Mouse (Mus musculus) small intestine, adult 2 months (tissue): Measurements from ENCODE around the gene Rab22a. TPM values are rescaled to one million over a fixed set of nuclear protein-coding genes. Genes with fewer than 3 reads are reported as not detected.

ENCODE experiments used
- H3K27ac ChIP-seq: fragments of 200-500 bp; 2 replicates; pipeline ENCODE4 v1.5.1; 2012; ENCODE audit warnings: low read depth, low read length, control low read depth, inconsistent platforms; ENCODE audit not compliant: insufficient read depth
- H3K27me3 ChIP-seq: fragments of 200-500 bp; 2 replicates; pipeline ENCODE4 v1.6.1; 2012; ENCODE audit warnings: mild to moderate bottlenecking, moderate library complexity, low read length, inconsistent platforms; ENCODE audit not compliant: control insufficient read depth, insufficient read depth
- H3K36me3 ChIP-seq: fragments of 200-500 bp; 2 replicates; pipeline ENCODE4 v1.6.1; 2012; ENCODE audit warnings: mild to moderate bottlenecking, low read length, control low read depth, inconsistent platforms; ENCODE audit not compliant: control insufficient read depth, insufficient read depth
- H3K4me1 ChIP-seq: fragments of 200-500 bp; 2 replicates; pipeline ENCODE4 v1.6.1; 2012; ENCODE audit warnings: low read length, inconsistent platforms, mixed read lengths; ENCODE audit not compliant: control insufficient read depth, insufficient read depth, insufficient read length
- H3K4me3 ChIP-seq: fragments of 200-500 bp; 2 replicates; pipeline ENCODE4 v1.5.1; 2012; ENCODE audit warnings: low read depth, mild to moderate bottlenecking, control low read depth, inconsistent platforms, low read length, moderate library complexity
- CTCF ChIP-seq: fragments of 200-500 bp; IDR thresholded peaks from 2 replicates; pipeline ENCODE4 v1.5.1; 2012; ENCODE audit warnings: low read depth, mild to moderate bottlenecking, control low read depth, inconsistent platforms, low read length, moderate library complexity, mixed read lengths; ENCODE audit not compliant: insufficient replicate concordance, insufficient read length; ENCODE audit errors: extremely low read depth
- POLR2A ChIP-seq: fragments of 200-500 bp; IDR thresholded peaks from 2 replicates; pipeline ENCODE4 v1.6.1; 2012; ENCODE audit warnings: low read depth, mild to moderate bottlenecking, control low read depth, inconsistent platforms, low read length, moderate library complexity
- WGBS: fragments of 180-500 bp; shearing (Covaris S2); methylation state at CpG from one replicate; pipeline ENCODE4 v1.1.7; 2018; 5-methylcytosine and 5-hydroxymethylcytosine counted together
- polyA plus RNA-seq: library from polyadenylated mRNA; depleted of rRNA; stranded (reverse); fragments of >200 nt; gene quantifications from 2 replicates; pipeline ENCODE4 v1.2.3, GENCODE M21; 2012

Gene Rab22a
- polyA plus RNA-seq, 1 experiment, result 76.4 TPM

GRCm38 (mm10) chr2:173657736-173658135 is 1.8 kb upstream of the Rab22a start:
- no peak overlapping the region for H3K27ac ChIP-seq
- TF ChIP-seq POLR2A (no peak), CTCF (no peak)
- no peaks in the 10 kb centered on the region for H3K27me3 ChIP-seq
- WGBS, result 87% methylated on average over 6 of the region's 6 CpGs
- peaks cover 15% of the 10 kb centered on the region; the same call in 1 of the 2 replicates for H3K4me1 ChIP-seq
- no peak overlapping the region for H3K4me3 ChIP-seq
- peaks cover 11% of the 10 kb centered on the region for H3K36me3 ChIP-seq

- peak overlapping the region; percentile 83; the same call in 1 of the 2 replicates for H3K4me3 ChIP-seq
- no peaks in the 10 kb centered on the region for H3K27me3 ChIP-seq
- H3K36me3 ChIP-seq, result peaks cover 14% of the 10 kb centered on the region
- TF ChIP-seq POLR2A (no peak), CTCF (no peak)
- 81% methylated on average over 4 of the region's 4 CpGs for WGBS
- peaks cover 18% of the 10 kb centered on the region; the same call in 1 of the 2 replicates for H3K4me1 ChIP-seq
- peak overlapping the region; percentile 74; the same call in 1 of the 2 replicates for H3K27ac ChIP-seq
Measured at GRCm38 (mm10) chr2:173658517-173658916, 1.0 kb upstream of the Rab22a start.

GRCm38 (mm10) chr2:173659926-173660684 is 545 bp downstream of the Rab22a start:
- peak overlapping the region; percentile 96 for H3K4me3 ChIP-seq
- no peaks in the 10 kb centered on the region for H3K27me3 ChIP-seq
- peak overlapping the region; percentile 51; the same call in 1 of the 2 replicates for H3K27ac ChIP-seq
- peaks cover 28% of the 10 kb centered on the region; the same call in 1 of the 2 replicates for H3K4me1 ChIP-seq
- no peak for TF ChIP-seq POLR2A
- TF ChIP-seq CTCF, result no peak
- WGBS, result under 1% methylated on average over 51 of the region's 52 CpGs
- H3K36me3 ChIP-seq, result peaks cover 19% of the 10 kb centered on the region

GRCm38 (mm10) chr2:173662255-173662950 is 2.8 kb downstream of the Rab22a start:
- no peak overlapping the region for H3K27ac ChIP-seq
- H3K4me1 ChIP-seq, result peaks cover 33% of the 10 kb centered on the region; the same call in 1 of the 2 replicates
- H3K27me3 ChIP-seq, result no peaks in the 10 kb centered on the region
- 89% methylated on average over 9 of the region's 9 CpGs for WGBS
- TF ChIP-seq POLR2A (no peak), CTCF (no peak)
- peaks cover 31% of the 10 kb centered on the region for H3K36me3 ChIP-seq
- H3K4me3 ChIP-seq, result no peak overlapping the region

- Histone ChIP-seq H3K36me3 (peaks cover 36% of the 10 kb centered on the region), H3K4me1 (peaks cover 24% of the 10 kb centered on the region; the same call in 1 of the 2 replicates), H3K27me3 (no peaks in the 10 kb centered on the region), H3K4me3 (no peak overlapping the region), H3K27ac (peak overlapping the region; percentile 10; the same call in 1 of the 2 replicates)
- TF ChIP-seq CTCF (no peak), POLR2A (no peak)
- 93% methylated on average over 4 of the region's 4 CpGs for WGBS
Measured at GRCm38 (mm10) chr2:173664736-173665135, 5.2 kb downstream of the Rab22a start.

GRCm38 (mm10) chr2:173665271-173665670 is 5.7 kb downstream of the Rab22a start:
- H3K36me3 ChIP-seq, result peaks cover 36% of the 10 kb centered on the region
- WGBS, result 99% methylated on average over 2 of the region's 2 CpGs
- peaks cover 24% of the 10 kb centered on the region; the same call in 1 of the 2 replicates for H3K4me1 ChIP-seq
- no peak overlapping the region for H3K27ac ChIP-seq
- H3K27me3 ChIP-seq, result no peaks in the 10 kb centered on the region
- no peak overlapping the region for H3K4me3 ChIP-seq
- no peak for TF ChIP-seq POLR2A
- TF ChIP-seq CTCF, result no peak

- Histone ChIP-seq H3K27ac (no peak overlapping the region), H3K4me1 (peaks cover 21% of the 10 kb centered on the region; the same call in 1 of the 2 replicates), H3K4me3 (no peak overlapping the region), H3K36me3 (peaks cover 30% of the 10 kb centered on the region), H3K27me3 (no peaks in the 10 kb centered on the region)
- 48% methylated on average over 3 of the region's 3 CpGs for WGBS
- TF ChIP-seq POLR2A (no peak), CTCF (no peak)
Measured at GRCm38 (mm10) chr2:173666876-173667275, 7.3 kb downstream of the Rab22a start.
